Mouse (Mus musculus) CH12.LX (cell line): ENCODE data around the gene Mgp. TPM values are rescaled to one million over a fixed set of nuclear protein-coding genes. Genes with fewer than 3 reads are reported as not detected.

ENCODE experiments used
- DNase-seq: peaks from one replicate; pipeline ENCODE4 v3.0.0-alpha.2; 2013; ENCODE audit errors: extremely low read depth
- H3K27ac ChIP-seq: 2 replicates; pipeline ENCODE4 v1.5.1; 2012; ENCODE audit warnings: low read depth, mild to moderate bottlenecking, control low read depth, moderate library complexity; ENCODE audit not compliant: insufficient read depth
- H3K27me3 ChIP-seq: replicated peaks from 2 replicates; pipeline ENCODE3; 2012; ENCODE audit warnings: inconsistent platforms
- H3K36me3 ChIP-seq, 2 experiments: replicated peaks in 1 of 2; 2 replicates each; pipeline versions ENCODE3 to v1.6.1; 2012; ENCODE audit warnings: inconsistent platforms in 1 of 2, low read length in 1 of 2, mild to moderate bottlenecking in 1 of 2, mixed read lengths in 1 of 2, moderate library complexity in 1 of 2; ENCODE audit not compliant: control insufficient read depth in 1 of 2, insufficient read depth in 1 of 2
- H3K4me1 ChIP-seq, 2 experiments: 2 replicates each; pipeline ENCODE4 v1.6.1; 2012; ENCODE audit warnings: inconsistent platforms in 1 of 2, moderate library complexity in 1 of 2; ENCODE audit not compliant: insufficient read depth in 2 of 2, control insufficient read depth in 1 of 2
- H3K4me2 ChIP-seq: 2 replicates; pipeline ENCODE4 v1.6.1; 2012; ENCODE audit warnings: low read depth, mild to moderate bottlenecking, control low read depth; ENCODE audit not compliant: poor library complexity, insufficient read depth, severe bottlenecking
- H3K4me3 ChIP-seq, 3 experiments: fragments of 150-350 bp in 1 of 3; sonication (generic) in 1 of 3; replicated peaks in 1 of 3; 2 replicates each; pipeline versions ENCODE3 to v1.5.1; 2011 to 2012; ENCODE audit warnings: low read depth in 2 of 3, low read length in 2 of 3, mild to moderate bottlenecking in 2 of 3, moderate library complexity in 2 of 3, control low read depth in 1 of 3, improper control_type of control experiment in 1 of 3, inconsistent platforms in 1 of 3, mixed read lengths in 1 of 3; ENCODE audit not compliant: poor library complexity in 1 of 3
- H3K79me2 ChIP-seq: replicated peaks from 2 replicates; pipeline ENCODE4 v1.6.1; 2012; ENCODE audit warnings: mild to moderate bottlenecking, moderate library complexity; ENCODE audit not compliant: control insufficient read depth, poor library complexity, insufficient read depth, severe bottlenecking; ENCODE audit errors: extremely low read depth
- H3K9ac ChIP-seq: 2 replicates; pipeline ENCODE4 v1.6.1; 2012; ENCODE audit warnings: low read depth, mild to moderate bottlenecking, control low read depth, moderate library complexity; ENCODE audit not compliant: insufficient read depth
- H3K9me3 ChIP-seq: replicated peaks from 2 replicates; pipeline ENCODE3; 2012; ENCODE audit warnings: low read length, inconsistent platforms, mixed read lengths
- CHD1 ChIP-seq: IDR thresholded peaks from 2 replicates; pipeline ENCODE4 v1.6.1; 2012; ENCODE audit warnings: low read depth, low read length, improper control_type of control experiment, inconsistent platforms
- CTCF ChIP-seq, 2 experiments: IDR thresholded peaks in 1 of 2; conservative IDR thresholded peaks in 1 of 2; 2 replicates each; pipeline ENCODE4 v1.5.1; 2011 to 2012; ENCODE audit warnings: low read depth in 2 of 2, low read length in 2 of 2, improper control_type of control experiment in 1 of 2, inconsistent platforms in 1 of 2, mild to moderate bottlenecking in 1 of 2, moderate library complexity in 1 of 2
- ELF1 ChIP-seq: IDR thresholded peaks from 2 replicates; pipeline ENCODE4 v1.6.1; 2014; ENCODE audit warnings: low read depth, mild to moderate bottlenecking, inconsistent platforms, low read length, improper control_type of control experiment
- GABPA ChIP-seq: IDR thresholded peaks from 2 replicates; pipeline ENCODE4 v1.6.1; 2012; ENCODE audit warnings: low read depth, low read length, improper control_type of control experiment, inconsistent platforms; ENCODE audit not compliant: insufficient replicate concordance
- HCFC1 ChIP-seq: IDR thresholded peaks from 2 replicates; pipeline ENCODE4 v1.6.1; 2012; ENCODE audit warnings: low read depth, mild to moderate bottlenecking, inconsistent platforms, low read length, improper control_type of control experiment
- IRF4 ChIP-seq: IDR thresholded peaks from 2 replicates; pipeline ENCODE4 v1.6.1; 2014; ENCODE audit warnings: low read depth, mild to moderate bottlenecking, inconsistent platforms, low read length, improper control_type of control experiment
- JUND ChIP-seq: conservative IDR thresholded peaks from 2 replicates; pipeline ENCODE4 v1.6.1; 2011; ENCODE audit warnings: low read depth, low read length, improper control_type of control experiment
- KAT2A ChIP-seq: IDR thresholded peaks from 2 replicates; pipeline ENCODE4 v1.6.1; 2012; ENCODE audit warnings: low read length, improper control_type of control experiment, inconsistent platforms; ENCODE audit not compliant: insufficient replicate concordance
- MEF2A ChIP-seq: IDR thresholded peaks from 2 replicates; pipeline ENCODE4 v1.6.1; 2014; ENCODE audit warnings: low read depth, mild to moderate bottlenecking, inconsistent platforms, low read length, improper control_type of control experiment, borderline replicate concordance
- MXI1 ChIP-seq: IDR thresholded peaks from 2 replicates; pipeline ENCODE4 v1.6.1; 2011; ENCODE audit warnings: mild to moderate bottlenecking, low read depth, low read length, improper control_type of control experiment
- POLR2AphosphoS2 ChIP-seq: IDR thresholded peaks from 2 replicates; pipeline ENCODE4 v1.6.1; 2011; ENCODE audit warnings: low read depth, low read length, improper control_type of control experiment
- RCOR1 ChIP-seq: conservative IDR thresholded peaks from 2 replicates; pipeline ENCODE4 v1.6.1; 2012; ENCODE audit warnings: low read depth, mild to moderate bottlenecking, inconsistent platforms, low read length, improper control_type of control experiment
- TBP ChIP-seq: conservative IDR thresholded peaks from 2 replicates; pipeline ENCODE4 v1.6.1; 2011; ENCODE audit warnings: low read depth, low read length, improper control_type of control experiment
- TCF12 ChIP-seq: IDR thresholded peaks from 2 replicates; pipeline ENCODE4 v1.6.1; 2014; ENCODE audit warnings: low read depth, mild to moderate bottlenecking, inconsistent platforms, low read length, improper control_type of control experiment
- USF2 ChIP-seq: conservative IDR thresholded peaks from 2 replicates; pipeline ENCODE4 v1.6.1; 2011; ENCODE audit warnings: low read depth, low read length, improper control_type of control experiment
- ZC3H11A ChIP-seq: IDR thresholded peaks from 2 replicates; pipeline ENCODE4 v1.6.1; 2012; ENCODE audit warnings: low read depth, mild to moderate bottlenecking, inconsistent platforms, low read length, improper control_type of control experiment
- dilution Hi-C: fragments of 300-500 bp; cut with MboI; formaldehyde crosslinking; loops from 2 replicates; pipeline ENCODE4 v1.14.3; 2020; ENCODE audit warnings: low sequenced_read_pairs; ENCODE audit not compliant: extremely low pct_unique_long_range_greater_than_20kb, extremely low pct_ligation_motif_present
- in situ Hi-C: fragments of 300-500 bp; cut with MboI; formaldehyde crosslinking; loops from 3 replicates; pipeline ENCODE4 v1.14.3; 2019; ENCODE audit warnings: low sequenced_read_pairs, low pct_ligation_motif_present, low pct_unique_long_range_greater_than_20kb, mixed read lengths
- polyA plus RNA-seq: library from polyadenylated mRNA; unstranded; fragments of >175 nt; gene quantifications from 2 replicates; pipeline ENCODE4 v1.2.1, GENCODE M21; 2012; ENCODE audit warnings: low read depth; ENCODE audit not compliant: insufficient read length
- total RNA-seq, 2 experiments: library from RNA; depleted of rRNA; stranded (reverse); fragments of 300-350 nt in 1 of 2; fragments of >200 nt in 1 of 2; gene quantifications; 2 replicates each; pipeline ENCODE4 v1.2.3; 2012 to 2014

Mgp gene
- total and polyA plus RNA-seq, 3 experiments: not detected

DNA sequence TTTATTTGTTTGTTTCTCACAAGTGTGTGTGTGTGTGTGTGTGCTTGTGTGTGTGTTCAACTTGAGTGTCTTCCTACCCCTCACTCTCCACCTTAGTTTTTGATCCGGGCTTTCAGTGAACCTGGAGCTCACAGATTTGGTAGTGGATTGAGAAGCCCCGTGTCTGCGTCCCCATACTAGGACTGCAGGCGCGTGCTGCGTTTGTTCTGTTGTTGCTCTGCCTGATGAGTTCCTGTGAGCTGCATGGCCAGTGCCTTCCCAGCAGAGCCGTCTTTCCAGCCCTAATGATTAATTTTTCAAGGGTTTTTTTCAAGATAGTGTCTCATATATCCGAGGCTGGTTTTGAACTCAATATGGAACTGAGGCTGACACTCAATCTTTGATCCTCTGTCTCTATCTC lies 17.2 kb downstream of the Mgp start:
- Histone ChIP-seq H3K4me2 (no peak overlapping the region), H3K27ac (no peak overlapping the region), H3K79me2 (no peaks in the 10 kb centered on the region), H3K4me3 (no peak overlapping the region), H3K36me3 (peaks cover 2 to 44% of the 10 kb centered on the region in 2 experiments), H3K4me1 (peaks cover 16 to 33% of the 10 kb centered on the region in 2 experiments), H3K9me3 (no peaks in the 10 kb centered on the region), H3K27me3 (no peaks in the 10 kb centered on the region), H3K9ac (no peak overlapping the region)
- dilution Hi-C loops (loop anchor here (25.0 kb wide), 1 partner anchor 129 kb away; no protein-coding TSS in a partner anchor), in situ Hi-C loops (loop anchor here (5.0 kb wide), 1 partner anchor 129 kb away; no protein-coding TSS in a partner anchor)
- TF ChIP-seq POLR2AphosphoS2 (no peak), GABPA (no peak), TBP (no peak), ZC3H11A (no peak), USF2 (no peak), RCOR1 (no peak), CTCF (conservative IDR thresholded peaks at IDR 0.05 in 1 of 2, IDR thresholded peaks at IDR 0.05 in 1 of 2; ENCODE audit: low read depth in 2 of 2, low read length in 2 of 2) (no peak)
- no peak for DNase-seq

DNA sequence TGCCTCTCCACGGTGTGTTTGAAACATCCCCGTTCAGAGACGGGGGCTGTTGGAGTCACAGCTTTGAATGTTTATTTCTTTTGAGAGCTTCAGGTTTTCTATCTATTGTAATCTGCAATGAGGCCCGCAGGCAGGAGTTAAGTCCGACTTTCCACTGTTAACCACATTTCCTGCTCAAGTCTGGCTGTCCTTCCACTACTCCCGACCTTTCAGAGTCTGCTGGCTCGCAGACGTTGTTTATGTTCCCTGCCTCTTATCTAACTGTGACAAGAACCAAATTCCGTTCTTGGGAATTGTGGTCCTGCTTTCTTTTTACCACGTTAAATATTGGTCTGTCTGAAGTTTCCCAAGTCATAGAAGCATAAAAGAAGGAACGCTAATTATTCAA lies 17.8 kb downstream of the Mgp start:
- Histone ChIP-seq H3K4me2 (no peak overlapping the region), H3K4me1 (peaks cover 16 to 38% of the 10 kb centered on the region in 2 experiments), H3K27ac (no peak overlapping the region), H3K36me3 (peaks cover 2 to 38% of the 10 kb centered on the region in 2 experiments), H3K9me3 (no peaks in the 10 kb centered on the region), H3K4me3 (no peak overlapping the region), H3K27me3 (no peaks in the 10 kb centered on the region), H3K9ac (no peak overlapping the region), H3K79me2 (no peaks in the 10 kb centered on the region)
- no peak for DNase-seq
- TF ChIP-seq ELF1: no peak
- TF ChIP-seq KAT2A: no peak
- TF ChIP-seq TCF12: no peak
- TF ChIP-seq CHD1: no peak
- no peak for TF ChIP-seq MEF2A
- no peak for TF ChIP-seq JUND
- no peak for TF ChIP-seq IRF4
- no peak for TF ChIP-seq MXI1
- no peak for TF ChIP-seq GABPA
- TF ChIP-seq HCFC1: no peak
- TF ChIP-seq TBP: no peak
- dilution Hi-C loops (loop anchor here (25.0 kb wide), 1 partner anchor 129 kb away; no protein-coding TSS in a partner anchor), in situ Hi-C loops (loop anchor here (5.0 kb wide), 1 partner anchor 129 kb away; no protein-coding TSS in a partner anchor)
